8 mouse cellular contexts compared by ENCODE assay signal in the genomic region with DNA sequence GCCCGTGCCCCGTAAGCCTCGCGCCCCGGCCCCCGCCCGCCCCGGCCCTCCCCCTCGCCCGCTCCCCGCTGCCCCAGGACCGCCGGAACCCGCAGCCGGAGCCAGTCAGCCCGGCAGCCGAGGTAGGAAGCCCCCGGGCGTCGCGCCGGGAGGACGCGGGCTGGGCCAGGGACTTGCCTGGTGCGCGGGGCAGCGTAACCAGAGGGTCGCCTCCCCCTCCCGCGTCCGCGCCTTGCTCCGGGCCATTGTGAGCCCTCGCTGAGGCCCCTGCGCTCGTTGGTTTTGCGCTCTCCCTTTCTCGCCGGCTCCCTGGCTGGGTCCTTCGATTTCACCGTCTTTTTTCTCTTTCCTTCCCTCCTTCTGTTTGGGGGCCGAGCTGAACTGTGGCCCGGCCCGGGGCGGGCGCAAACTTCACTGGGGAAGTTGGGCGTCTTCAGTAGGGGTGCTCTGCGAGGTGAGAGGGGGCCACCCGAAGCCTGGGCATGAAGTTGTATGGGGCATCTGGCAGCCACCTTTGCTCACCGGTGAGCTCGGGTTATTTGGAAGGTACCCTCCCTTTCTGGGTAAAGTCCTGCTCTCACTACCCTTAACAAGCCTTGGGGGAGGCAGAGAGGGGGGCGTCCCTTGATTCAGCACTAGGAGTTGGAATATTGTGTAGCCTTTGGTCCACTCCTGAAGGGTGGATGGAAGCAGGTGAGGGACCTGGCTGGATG. TPM values are rescaled to one million over a fixed set of nuclear protein-coding genes. Genes with fewer than 3 reads are reported as not detected.
DNase-seq lines count a peak whose midpoint lies in the region; ATAC-seq and TF ChIP-seq lines count a peak whose summit lies in the region.

No protein-coding gene starts in this region.

- H3K36me3 ChIP-seq in embryonic facial prominence, embryonic 15.5 days: peaks cover 4% of the 10 kb centered on the region
- H3K36me3 ChIP-seq in intestine, embryonic 14.5 days (ENCODE audit: control insufficient read depth, insufficient read depth, low read length): peaks cover 10% of the 10 kb centered on the region
- no peaks in the 10 kb centered on the region for H3K36me3 ChIP-seq in midbrain, embryonic 15.5 days (replicated peaks)

- peak overlapping the region; percentile 82 for H3K4me3 ChIP-seq in layer of hippocampus, adult 2 months
- H3K4me3 ChIP-seq in embryonic facial prominence, embryonic 15.5 days (replicated peaks): peak overlapping the region; percentile 82
- H3K4me3 ChIP-seq in intestine, embryonic 14.5 days (ENCODE audit: low read depth, low read length): peak overlapping the region; percentile 87
- H3K4me3 ChIP-seq in midbrain, embryonic 15.5 days: peak overlapping the region; percentile 88

- H3K9me3 ChIP-seq in embryonic facial prominence, embryonic 15.5 days (replicated peaks): no peaks in the 10 kb centered on the region
- no peaks in the 10 kb centered on the region for H3K9me3 ChIP-seq in intestine, embryonic 14.5 days (ENCODE audit: control insufficient read depth, low read length)
- H3K9me3 ChIP-seq in midbrain, embryonic 15.5 days: no peaks in the 10 kb centered on the region

- peak overlapping the region; percentile 90 for H3K4me2 ChIP-seq in embryonic facial prominence, embryonic 15.5 days (replicated peaks)
- H3K4me2 ChIP-seq in intestine, embryonic 14.5 days (ENCODE audit: low read length): peak overlapping the region; percentile 100
- peak overlapping the region; percentile 91 for H3K4me2 ChIP-seq in midbrain, embryonic 15.5 days

- DNase-seq in layer of hippocampus, adult 2 months (ENCODE audit: low spot score in 2 of 2): no peak
- no peak for DNase-seq in layer of hippocampus, adult 11-12 months (ENCODE audit: low spot score)
- DNase-seq in Muller cell, postnatal 12 days (ENCODE audit: inconsistent ontology term): peak; percentile 51
- no peak for DNase-seq in intestine, embryonic 14.5 days (ENCODE audit: low spot score)
- no peak for DNase-seq in layer of hippocampus, adult 9-10 months (ENCODE audit: low spot score)
- DNase-seq in gastrocnemius, postnatal 25 days: no peak

- no peaks in the 10 kb centered on the region for H3K27me3 ChIP-seq in embryonic facial prominence, embryonic 15.5 days
- H3K27me3 ChIP-seq in intestine, embryonic 14.5 days (replicated peaks; ENCODE audit: control insufficient read depth, insufficient read depth, low read length): no peaks in the 10 kb centered on the region
- no peaks in the 10 kb centered on the region for H3K27me3 ChIP-seq in midbrain, embryonic 15.5 days (replicated peaks)

- TF ChIP-seq CTCF in layer of hippocampus, adult 2 months (conservative IDR thresholded peaks at IDR 0.05): no peak

- H3K27ac ChIP-seq in layer of hippocampus, adult 2 months: peak overlapping the region; percentile 92
- peak overlapping the region; percentile 94 for H3K27ac ChIP-seq in embryonic facial prominence, embryonic 15.5 days (replicated peaks)
- peak overlapping the region; percentile 93 for H3K27ac ChIP-seq in intestine, embryonic 14.5 days (ENCODE audit: low read depth)
- peak overlapping the region; percentile 93 for H3K27ac ChIP-seq in midbrain, embryonic 15.5 days

- peaks cover 62% of the 10 kb centered on the region for H3K4me1 ChIP-seq in embryonic facial prominence, embryonic 15.5 days
- peaks cover 58% of the 10 kb centered on the region for H3K4me1 ChIP-seq in intestine, embryonic 14.5 days (replicated peaks; ENCODE audit: control insufficient read depth, insufficient read depth, low read length)
- peaks cover 60% of the 10 kb centered on the region for H3K4me1 ChIP-seq in midbrain, embryonic 15.5 days

- under 1% methylated on average over 39 of the region's 52 CpGs for WGBS in embryonic facial prominence, embryonic 15.5 days
- under 1% methylated on average over 32 of the region's 52 CpGs for WGBS in intestine, embryonic 14.5 days
- under 1% methylated on average over 51 of the region's 52 CpGs for WGBS in midbrain, embryonic 15.5 days

- peak; percentile 27; the same call in 1 of the 2 replicates for ATAC-seq in embryonic facial prominence, embryonic 15.5 days (ENCODE audit: insufficient number of reproducible peaks, low FRiP score, low TSS enrichment, low read depth)
- peak; percentile 13; the same call in 1 of the 2 replicates for ATAC-seq in intestine, embryonic 14.5 days (replicated peaks; ENCODE audit: low FRiP score, low TSS enrichment, low read depth)
- peak; percentile 55 for ATAC-seq in midbrain, embryonic 15.5 days (replicated peaks)

- H3K9ac ChIP-seq in embryonic facial prominence, embryonic 15.5 days: peak overlapping the region; percentile 86
- H3K9ac ChIP-seq in intestine, embryonic 14.5 days (ENCODE audit: low read length): peak overlapping the region; percentile 90
- peak overlapping the region; percentile 88 for H3K9ac ChIP-seq in midbrain, embryonic 15.5 days

RNA-seq across cellular contexts. Expression of a gene that starts 0.5 kb away (rescaled TPM):
- 10 to 100 TPM; 11.0 to 13.9 TPM for total RNA-seq in layer of hippocampus, adult 2 months (2021)
- 33.2 and 33.4 TPM in 2 replicates for polyA plus RNA-seq in embryonic facial prominence, embryonic 15.5 days (2015; fragmentation: Nextera tagmentation; extraction: Ambion mirVana)
- 29.0 and 31.0 TPM in 2 replicates for polyA plus RNA-seq in intestine, embryonic 14.5 days (2014; fragmentation: Nextera tagmentation; extraction: Ambion mirVana)
- 12.3 and 17.3 TPM in 2 replicates for polyA plus RNA-seq in midbrain, embryonic 15.5 days (2015; fragmentation: Nextera tagmentation; extraction: Ambion mirVana)
- total RNA-seq in gastrocnemius, postnatal 25 days (2021): 1 to 10 TPM; 7.0 to 7.1 TPM

RNA-seq across cellular contexts. Expression of a gene that starts 29.8 kb away (rescaled TPM):
- total RNA-seq in layer of hippocampus, adult 2 months (2021): 10 to 100 TPM; 72.3 to 75.2 TPM
- 83.4 and 107 TPM in 2 replicates for polyA plus RNA-seq in embryonic facial prominence, embryonic 15.5 days (2015; fragmentation: Nextera tagmentation; extraction: Ambion mirVana)
- 80.5 and 85.9 TPM in 2 replicates for polyA plus RNA-seq in intestine, embryonic 14.5 days (2014; fragmentation: Nextera tagmentation; extraction: Ambion mirVana)
- polyA plus RNA-seq in midbrain, embryonic 15.5 days (2015; fragmentation: Nextera tagmentation; extraction: Ambion mirVana): 139 and 154 TPM in 2 replicates
- total RNA-seq in gastrocnemius, postnatal 25 days (2021): 10 to 100 TPM; 87.2 to 90.6 TPM

RNA-seq across cellular contexts. Expression of a gene that starts 35.3 kb away (rescaled TPM):
- total RNA-seq in layer of hippocampus, adult 2 months (2021): 1 to 10 TPM; 5.3 to 6.8 TPM
- 23.6 and 24.5 TPM in 2 replicates for polyA plus RNA-seq in embryonic facial prominence, embryonic 15.5 days (2015; fragmentation: Nextera tagmentation; extraction: Ambion mirVana)
- polyA plus RNA-seq in intestine, embryonic 14.5 days (2014; fragmentation: Nextera tagmentation; extraction: Ambion mirVana): 27.6 and 30.0 TPM in 2 replicates
- 8.1 and 8.4 TPM in 2 replicates for polyA plus RNA-seq in midbrain, embryonic 15.5 days (2015; fragmentation: Nextera tagmentation; extraction: Ambion mirVana)
- total RNA-seq in gastrocnemius, postnatal 25 days (2021): 1 to 10 TPM; 2.3 to 3.2 TPM

RNA-seq across cellular contexts. Expression of a gene that starts 44.8 kb away (rescaled TPM):
- 1 to 10 TPM; 5.7 to 6.2 TPM for total RNA-seq in layer of hippocampus, adult 2 months (2021)
- 33.7 and 36.8 TPM in 2 replicates for polyA plus RNA-seq in embryonic facial prominence, embryonic 15.5 days (2015; fragmentation: Nextera tagmentation; extraction: Ambion mirVana)
- polyA plus RNA-seq in intestine, embryonic 14.5 days (2014; fragmentation: Nextera tagmentation; extraction: Ambion mirVana): 15.9 and 17.1 TPM in 2 replicates
- polyA plus RNA-seq in midbrain, embryonic 15.5 days (2015; fragmentation: Nextera tagmentation; extraction: Ambion mirVana): 5.2 and 5.8 TPM in 2 replicates
- 1 to 10 TPM; 4.6 to 4.8 TPM for total RNA-seq in gastrocnemius, postnatal 25 days (2021)

RNA-seq across cellular contexts. Expression of a gene that starts 44.8 kb away (rescaled TPM):
- total RNA-seq in layer of hippocampus, adult 2 months (2021): 10 to 100 TPM; 61.2 to 65.4 TPM
- polyA plus RNA-seq in embryonic facial prominence, embryonic 15.5 days (2015; fragmentation: Nextera tagmentation; extraction: Ambion mirVana): 61.2 and 62.6 TPM in 2 replicates
- 71.6 and 75.3 TPM in 2 replicates for polyA plus RNA-seq in intestine, embryonic 14.5 days (2014; fragmentation: Nextera tagmentation; extraction: Ambion mirVana)
- 62.1 and 65.5 TPM in 2 replicates for polyA plus RNA-seq in midbrain, embryonic 15.5 days (2015; fragmentation: Nextera tagmentation; extraction: Ambion mirVana)
- 10 to 100 TPM; 91.1 to 93.8 TPM for total RNA-seq in gastrocnemius, postnatal 25 days (2021)
